Mouse (Mus musculus): ENCODE measurements around the gene H2-Aa. TPM values are rescaled to one million over a fixed set of nuclear protein-coding genes. Genes with fewer than 3 reads are reported as not detected.

The H2-Aa gene
- total and polyA plus RNA-seq, 3 experiments, result not detected

DNA sequence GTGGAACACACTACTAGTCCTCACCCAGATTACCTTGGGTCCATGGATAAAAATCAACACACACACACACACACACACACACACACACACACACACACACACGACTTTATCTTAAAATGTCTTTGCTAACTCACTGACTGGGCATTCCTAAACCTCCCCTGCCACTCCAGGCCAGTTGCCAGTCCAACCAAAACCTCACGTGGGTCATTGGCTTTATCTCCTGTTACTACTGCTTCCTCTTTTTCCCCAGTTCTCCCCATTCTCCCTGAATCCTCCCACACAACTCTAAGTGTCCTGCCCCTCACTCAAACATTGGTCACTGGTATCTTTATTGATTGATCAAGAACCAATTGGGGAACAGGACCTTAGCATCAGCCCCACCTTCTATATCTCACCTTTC, 29.7 kb upstream of the H2-Aa start:
- Histone ChIP-seq H3K36me3 (ENCODE audit: control insufficient read depth in 1 of 2, insufficient read depth in 2 of 2, low read length in 2 of 2) (no peaks in the 10 kb centered on the region), H3K4me3 (ENCODE audit: control insufficient read depth in 1 of 2, insufficient read depth in 1 of 2, low read depth in 2 of 2, low read length in 2 of 2) (no peak overlapping the region), H3K9ac (ENCODE audit: control insufficient read depth, low read depth, low read length, poor library complexity, severe bottlenecking) (no peak overlapping the region), H3K27me3 (ENCODE audit: control insufficient read depth in 1 of 2, insufficient read depth in 2 of 2, low read length in 2 of 2) (peaks cover 0 to 3% of the 10 kb centered on the region in 2 experiments; a peak in 3 of 4 replicates), H3K9me3 (replicated peaks; ENCODE audit: insufficient read depth, low read length) (no peaks in the 10 kb centered on the region), H3K4me1 (ENCODE audit: control insufficient read depth in 1 of 2, insufficient read depth in 2 of 2, low read length in 2 of 2) (no peaks in the 10 kb centered on the region), H3K27ac (ENCODE audit: control insufficient read depth, low read depth, low read length) (no peak overlapping the region), H3K79me2 (ENCODE audit: control insufficient read depth, insufficient read depth, low read length, poor library complexity) (no peaks in the 10 kb centered on the region)
- no peak for DNase-seq (ENCODE audit: low read depth, low spot score)
- TF ChIP-seq POLR2AphosphoS2 (IDR thresholded peaks at IDR 0.05; ENCODE audit: low read length), result no peak
- no peak for TF ChIP-seq ZC3H11A (IDR thresholded peaks at IDR 0.05; ENCODE audit: low read depth, low read length)

DNA sequence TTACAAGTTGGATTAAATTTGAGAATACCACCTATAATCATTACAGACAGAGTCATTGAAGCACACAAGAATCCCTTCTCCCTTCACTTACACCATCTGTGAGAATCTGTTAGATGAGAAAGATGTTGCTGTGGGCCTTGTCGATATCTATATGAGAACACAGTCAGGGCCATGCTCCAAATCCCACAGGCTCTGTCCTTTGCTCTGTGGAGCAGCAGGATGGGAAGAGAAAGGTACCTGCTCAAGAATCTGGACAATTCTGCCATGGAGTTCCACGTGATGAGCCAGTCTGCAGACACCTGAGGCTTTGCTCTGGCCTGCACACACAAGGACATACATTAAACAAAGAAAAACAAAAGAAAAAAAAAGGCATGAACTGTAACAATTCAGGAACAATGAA, 29.1 kb upstream of the H2-Aa start:
- Histone ChIP-seq H3K27me3 (ENCODE audit: control insufficient read depth in 1 of 2, insufficient read depth in 2 of 2, low read length in 2 of 2) (peaks cover 0 to 3% of the 10 kb centered on the region in 2 experiments; a peak in 3 of 4 replicates), H3K4me1 (ENCODE audit: control insufficient read depth in 1 of 2, insufficient read depth in 2 of 2, low read length in 2 of 2) (no peaks in the 10 kb centered on the region), H3K27ac (ENCODE audit: control insufficient read depth, low read depth, low read length) (no peak overlapping the region), H3K36me3 (ENCODE audit: control insufficient read depth in 1 of 2, insufficient read depth in 2 of 2, low read length in 2 of 2) (no peaks in the 10 kb centered on the region), H3K9me3 (replicated peaks; ENCODE audit: insufficient read depth, low read length) (no peaks in the 10 kb centered on the region), H3K4me3 (ENCODE audit: control insufficient read depth in 1 of 2, insufficient read depth in 1 of 2, low read depth in 2 of 2, low read length in 2 of 2) (no peak overlapping the region), H3K79me2 (ENCODE audit: control insufficient read depth, insufficient read depth, low read length, poor library complexity) (no peaks in the 10 kb centered on the region), H3K9ac (ENCODE audit: control insufficient read depth, low read depth, low read length, poor library complexity, severe bottlenecking) (no peak overlapping the region)
- DNase-seq (ENCODE audit: low read depth, low spot score), result no peak
- TF ChIP-seq TCF12 (IDR thresholded peaks at IDR 0.05; ENCODE audit: low read depth, low read length) (no peak), MEF2A (IDR thresholded peaks at IDR 0.05; ENCODE audit: extremely low read depth, insufficient replicate concordance, low read depth, low read length, poor library complexity, severe bottlenecking) (no peak), E2F4 (IDR thresholded peaks at IDR 0.05; ENCODE audit: borderline replicate concordance, low read depth, low read length) (no peak), ZC3H11A (IDR thresholded peaks at IDR 0.05; ENCODE audit: low read depth, low read length) (no peak), HCFC1 (IDR thresholded peaks at IDR 0.05; ENCODE audit: low read depth, low read length) (no peak), MYB (IDR thresholded peaks at IDR 0.05; ENCODE audit: low read depth, low read length) (no peak), CHD2 (IDR thresholded peaks at IDR 0.05; ENCODE audit: low read length) (no peak), POLR2AphosphoS2 (IDR thresholded peaks at IDR 0.05; ENCODE audit: low read length) (no peak), GABPA (IDR thresholded peaks at IDR 0.05; ENCODE audit: low read depth, low read length) (no peak), UBTF (IDR thresholded peaks at IDR 0.05; ENCODE audit: borderline replicate concordance, insufficient read depth, low read depth, low read length) (no peak)

DNA sequence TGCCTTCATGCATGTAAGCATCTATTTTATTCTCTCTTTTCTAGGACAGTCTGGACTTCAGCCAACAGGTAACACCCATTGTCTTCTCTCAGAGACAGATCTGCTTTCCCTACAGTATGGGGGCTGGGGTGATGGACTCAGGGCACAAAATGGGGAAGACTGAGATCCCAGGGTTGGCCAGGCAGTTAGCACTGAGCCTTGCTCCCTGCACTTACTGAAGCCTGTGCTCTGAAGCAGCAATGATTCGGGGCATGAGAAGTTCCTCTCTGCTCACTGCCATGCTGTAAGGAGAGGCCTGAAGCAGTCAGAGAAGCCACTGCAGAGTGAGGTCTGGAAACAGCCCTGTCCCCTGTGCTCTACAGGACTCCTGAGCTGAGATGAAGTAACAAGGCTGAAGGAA, 27.9 kb upstream of the H2-Aa start:
- H3K4me1 ChIP-seq (ENCODE audit: control insufficient read depth in 1 of 2, insufficient read depth in 2 of 2, low read length in 2 of 2), result no peaks in the 10 kb centered on the region
- no peaks in the 10 kb centered on the region; a peak in 2 of 4 replicates for H3K27me3 ChIP-seq (ENCODE audit: control insufficient read depth in 1 of 2, insufficient read depth in 2 of 2, low read length in 2 of 2)
- no peaks in the 10 kb centered on the region for H3K79me2 ChIP-seq (ENCODE audit: control insufficient read depth, insufficient read depth, low read length, poor library complexity)
- H3K36me3 ChIP-seq (ENCODE audit: control insufficient read depth in 1 of 2, insufficient read depth in 2 of 2, low read length in 2 of 2), result no peaks in the 10 kb centered on the region
- no peak overlapping the region for H3K27ac ChIP-seq (ENCODE audit: control insufficient read depth, low read depth, low read length)
- TF ChIP-seq ELF1 (IDR thresholded peaks at IDR 0.05; ENCODE audit: low read depth, low read length) (no peak), MAZ (IDR thresholded peaks at IDR 0.05; ENCODE audit: low read depth, low read length) (no peak), E2F4 (IDR thresholded peaks at IDR 0.05; ENCODE audit: borderline replicate concordance, low read depth, low read length) (no peak), MXI1 (IDR thresholded peaks at IDR 0.05; ENCODE audit: low read depth, low read length) (no peak), ZNF384 (IDR thresholded peaks at IDR 0.05; ENCODE audit: low read depth, low read length) (no peak), ZC3H11A (IDR thresholded peaks at IDR 0.05; ENCODE audit: low read depth, low read length) (no peak), RAD21 (IDR thresholded peaks at IDR 0.05; ENCODE audit: low read depth, low read length) (no peak), MYC (IDR thresholded peaks at IDR 0.05; ENCODE audit: low read depth, low read length) (no peak), SMC3 (IDR thresholded peaks at IDR 0.05; ENCODE audit: low read depth, low read length) (no peak), TAL1 (IDR thresholded peaks at IDR 0.05; ENCODE audit: low read length) (no peak), POLR2AphosphoS2 (IDR thresholded peaks at IDR 0.05; ENCODE audit: low read length) (no peak), CTCF (IDR thresholded peaks at IDR 0.05 in 2 of 3, conservative IDR thresholded peaks at IDR 0.05 in 1 of 3; ENCODE audit: control insufficient read depth in 1 of 3, insufficient read depth in 1 of 3, low read depth in 2 of 3, low read length in 3 of 3, poor library complexity in 1 of 3, severe bottlenecking in 1 of 3) (no peak), BHLHE40 (IDR thresholded peaks at IDR 0.05; ENCODE audit: borderline replicate concordance, low read depth, low read length) (no peak), SIN3A (IDR thresholded peaks at IDR 0.05; ENCODE audit: low read length) (no peak)
- no peak for DNase-seq (ENCODE audit: low read depth, low spot score)
- H3K9ac ChIP-seq (ENCODE audit: control insufficient read depth, low read depth, low read length, poor library complexity, severe bottlenecking), result no peak overlapping the region
- H3K9me3 ChIP-seq (replicated peaks; ENCODE audit: insufficient read depth, low read length), result no peaks in the 10 kb centered on the region
- no peak overlapping the region for H3K4me3 ChIP-seq (ENCODE audit: control insufficient read depth in 1 of 2, insufficient read depth in 1 of 2, low read depth in 2 of 2, low read length in 2 of 2)

Data from MEL (cell line).